Mouse (Mus musculus) midbrain, embryonic 12.5 days (tissue): ENCODE measurements around the gene Pik3r5. TPM values are rescaled to one million over a fixed set of nuclear protein-coding genes. Genes with fewer than 3 reads are reported as not detected.

Experiments
- ATAC-seq: fragments of 200-750 bp; cut with Nextera tagmentation; 2 replicates; pipeline ENCODE4 v1.8.0; 2017; ENCODE audit warnings: low read depth, moderate TSS enrichment, moderate library complexity; ENCODE audit not compliant: low FRiP score
- H3K27ac ChIP-seq: fragments of 300-500 bp; sonication (generic); replicated peaks from 2 replicates; pipeline ENCODE4 v1.5.1; 2016; ENCODE audit warnings: mild to moderate bottlenecking
- H3K27me3 ChIP-seq: fragments of 300-500 bp; sonication (generic); 2 replicates; pipeline ENCODE4 v1.6.1; 2016; ENCODE audit warnings: mild to moderate bottlenecking
- H3K36me3 ChIP-seq: fragments of 300-500 bp; sonication (generic); 2 replicates; pipeline ENCODE4 v1.6.1; 2016
- H3K4me1 ChIP-seq: fragments of 300-500 bp; sonication (generic); 2 replicates; pipeline ENCODE4 v1.6.1; 2016
- H3K4me2 ChIP-seq: fragments of 300-500 bp; sonication (generic); replicated peaks from 2 replicates; pipeline ENCODE4 v1.6.1; 2016; ENCODE audit warnings: mild to moderate bottlenecking, moderate library complexity
- H3K4me3 ChIP-seq: fragments of 300-500 bp; sonication (generic); 2 replicates; pipeline ENCODE4 v1.5.1; 2016; ENCODE audit warnings: mild to moderate bottlenecking
- H3K9ac ChIP-seq: fragments of 300-500 bp; sonication (generic); replicated peaks from 2 replicates; pipeline ENCODE4 v1.6.1; 2016; ENCODE audit warnings: mild to moderate bottlenecking, moderate library complexity
- H3K9me3 ChIP-seq: fragments of 300-500 bp; sonication (generic); 2 replicates; pipeline ENCODE4 v1.6.1; 2016; ENCODE audit warnings: mild to moderate bottlenecking
- WGBS: fragments of 180-500 bp; shearing (Covaris S2); methylation state at CpG from one replicate; pipeline ENCODE4 v1.1.7; 2016; 5-methylcytosine and 5-hydroxymethylcytosine counted together
- polyA plus RNA-seq: library from polyadenylated mRNA; unstranded; fragments of >200 nt; fragmentation: Nextera tagmentation; extraction: Ambion mirVana; gene quantifications from 2 replicates; pipeline ENCODE4 v1.2.1, GENCODE M21; 2016

Gene Pik3r5
- polyA plus RNA-seq, 1 experiment from 2014 or later = 0.34 TPM

DNA sequence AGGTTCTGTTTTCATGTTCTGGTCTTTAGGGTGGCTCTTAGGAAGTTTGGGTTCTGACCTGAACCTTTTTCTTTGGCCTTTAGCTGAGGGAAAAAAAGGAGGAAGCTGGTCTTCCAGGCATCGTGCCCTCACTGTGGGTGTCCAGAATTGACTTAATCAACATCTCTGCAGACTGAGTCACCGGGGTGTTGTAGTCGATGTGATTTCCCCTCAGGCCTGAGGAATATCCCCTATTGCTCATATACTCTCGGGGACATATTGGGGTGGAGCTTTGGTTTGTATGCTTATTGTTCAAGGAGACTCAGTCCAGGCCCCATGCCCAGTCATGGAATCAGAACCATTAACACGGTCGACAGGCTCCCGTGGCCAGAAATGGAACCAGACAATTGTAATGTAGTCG is 26.2 kb downstream of the Pik3r5 start:
- ATAC-seq = no peak
- H3K4me1 ChIP-seq = no peaks in the 10 kb centered on the region
- no peaks in the 10 kb centered on the region for H3K9me3 ChIP-seq
- no peak overlapping the region for H3K4me2 ChIP-seq
- 81% methylated on average over 8 of the region's 8 CpGs for WGBS
- H3K27ac ChIP-seq = no peak overlapping the region
- no peak overlapping the region for H3K4me3 ChIP-seq
- H3K9ac ChIP-seq = no peak overlapping the region
- H3K36me3 ChIP-seq = no peaks in the 10 kb centered on the region
- H3K27me3 ChIP-seq = no peaks in the 10 kb centered on the region

DNA sequence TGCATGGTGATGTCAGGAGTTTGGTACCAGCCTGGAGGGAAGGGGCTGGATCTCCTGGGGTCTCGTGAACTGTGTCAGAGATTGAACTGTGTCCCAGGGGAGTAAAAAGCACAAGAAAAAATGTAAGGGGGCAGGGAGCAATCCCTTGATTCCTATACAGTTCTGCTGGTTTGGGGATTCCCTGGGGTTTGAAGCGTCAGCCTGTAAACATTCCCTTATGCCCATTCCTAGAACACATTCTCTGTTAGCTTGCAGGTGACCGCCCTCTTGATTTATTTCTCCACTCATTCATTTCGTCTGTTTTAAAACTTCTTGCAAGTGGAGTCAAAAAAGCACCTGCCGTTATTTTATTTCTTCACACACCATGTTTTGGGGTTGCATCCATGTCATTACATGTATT is 27.1 kb downstream of the Pik3r5 start:
- Histone ChIP-seq H3K36me3 (no peaks in the 10 kb centered on the region), H3K4me1 (no peaks in the 10 kb centered on the region), H3K9ac (no peak overlapping the region), H3K27me3 (no peaks in the 10 kb centered on the region), H3K27ac (no peak overlapping the region), H3K4me2 (no peak overlapping the region), H3K9me3 (no peaks in the 10 kb centered on the region), H3K4me3 (no peak overlapping the region)
- ATAC-seq = no peak
- 90% methylated on average over 5 of the region's 5 CpGs for WGBS

DNA sequence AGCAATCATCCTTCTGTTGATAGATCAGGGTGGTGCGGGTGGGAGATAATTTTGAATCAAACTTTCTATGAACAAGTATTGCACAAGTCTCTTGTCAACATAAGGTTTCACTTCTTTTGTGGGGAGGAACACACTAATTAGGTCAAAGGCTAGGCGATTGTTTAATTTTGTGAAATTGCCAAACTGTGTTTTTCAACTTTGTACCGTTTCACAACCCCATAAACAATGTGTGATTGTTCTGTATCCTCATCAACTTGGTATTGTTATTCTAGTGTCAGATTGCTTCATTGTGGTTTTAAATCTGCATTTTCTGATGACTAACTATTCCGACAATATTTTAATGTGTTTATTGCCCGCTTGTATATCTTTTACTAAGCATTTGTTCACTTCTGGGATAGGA is 27.6 kb downstream of the Pik3r5 start:
- no peaks in the 10 kb centered on the region for H3K36me3 ChIP-seq
- ATAC-seq = no peak
- H3K27me3 ChIP-seq = no peaks in the 10 kb centered on the region
- no peak overlapping the region for H3K27ac ChIP-seq
- H3K4me2 ChIP-seq = no peak overlapping the region
- 92% methylated on average over 5 of the region's 5 CpGs for WGBS
- H3K9me3 ChIP-seq = no peaks in the 10 kb centered on the region
- no peaks in the 10 kb centered on the region for H3K4me1 ChIP-seq
- H3K9ac ChIP-seq = no peak overlapping the region
- no peak overlapping the region for H3K4me3 ChIP-seq

DNA sequence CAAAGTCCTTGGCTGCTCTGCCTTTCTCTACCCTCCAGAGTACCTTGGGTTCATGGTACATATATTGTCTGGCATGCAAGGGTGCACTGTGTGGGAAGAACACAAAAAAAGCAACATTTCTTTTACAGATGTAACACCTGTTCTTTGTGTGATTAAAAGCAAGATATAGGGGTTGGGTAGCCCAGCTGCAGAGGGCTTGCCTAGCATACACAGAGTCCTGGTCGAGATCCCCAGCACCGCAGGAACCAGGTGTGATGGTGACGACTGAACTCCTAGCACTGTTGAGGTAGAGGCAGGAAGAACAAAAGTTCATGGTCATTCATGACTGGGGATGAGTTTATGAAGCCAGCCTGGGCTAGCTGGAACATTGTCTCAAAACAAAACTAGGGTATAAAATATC is 30.8 kb downstream of the Pik3r5 start:
- Histone ChIP-seq H3K4me3 (no peak overlapping the region), H3K9me3 (no peaks in the 10 kb centered on the region), H3K36me3 (no peaks in the 10 kb centered on the region), H3K4me1 (no peaks in the 10 kb centered on the region), H3K27me3 (no peaks in the 10 kb centered on the region), H3K27ac (no peak overlapping the region), H3K9ac (no peak overlapping the region), H3K4me2 (no peak overlapping the region)
- ATAC-seq = no peak
- WGBS = 86% methylated on average over 3 of the region's 3 CpGs

DNA sequence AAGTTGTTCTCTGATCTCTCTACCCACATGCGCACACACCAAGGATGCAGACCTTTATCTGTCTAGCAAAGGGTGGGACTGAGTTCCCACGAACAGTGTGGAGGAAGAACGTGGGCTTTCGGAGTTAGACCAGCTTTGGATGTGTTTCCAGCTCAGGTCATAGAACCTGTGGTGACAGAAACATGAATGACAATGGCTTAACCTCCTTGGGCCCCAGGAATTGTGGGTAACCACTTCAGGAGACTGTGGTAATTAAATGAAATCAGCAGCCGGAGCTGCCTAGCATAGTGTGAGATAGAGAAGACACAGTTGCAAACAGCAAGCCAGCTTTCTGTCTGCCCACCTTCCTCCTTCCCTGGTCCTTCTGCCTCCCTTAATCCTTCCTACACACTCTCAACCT is 32.3 kb downstream of the Pik3r5 start:
- ATAC-seq = no peak

DNA sequence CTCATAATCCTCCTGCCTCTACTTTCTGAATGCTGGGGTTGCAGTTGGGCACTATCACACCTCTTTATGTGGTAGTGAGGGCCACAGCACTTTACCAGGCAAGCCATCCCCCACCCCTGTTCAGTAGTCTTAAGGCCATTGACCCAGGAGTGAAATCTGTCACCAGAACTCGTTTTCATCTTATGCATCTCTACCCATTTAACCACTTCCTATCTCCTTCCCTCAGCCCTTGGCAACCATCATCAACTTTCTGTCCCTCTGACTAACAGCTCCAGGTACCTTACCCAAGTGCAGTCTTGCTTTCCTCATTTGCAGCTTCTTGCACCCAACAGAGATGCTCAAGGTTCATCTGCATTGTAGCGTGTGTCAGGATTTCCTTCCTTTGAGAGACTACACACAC is 33.2 kb downstream of the Pik3r5 start:
- WGBS = 77% methylated on average over 2 of the region's 2 CpGs
- no peaks in the 10 kb centered on the region for H3K4me1 ChIP-seq
- H3K4me2 ChIP-seq = no peak overlapping the region
- no peaks in the 10 kb centered on the region for H3K9me3 ChIP-seq
- H3K27ac ChIP-seq = no peak overlapping the region
- H3K27me3 ChIP-seq = no peaks in the 10 kb centered on the region
- no peaks in the 10 kb centered on the region for H3K36me3 ChIP-seq
- no peak overlapping the region for H3K4me3 ChIP-seq
- ATAC-seq = no peak
- H3K9ac ChIP-seq = no peak overlapping the region

More for the DNA sequence above, 32.3 kb downstream of the Pik3r5 start:
- Histone ChIP-seq H3K27me3 (no peaks in the 10 kb centered on the region), H3K27ac (no peak overlapping the region), H3K4me2 (no peak overlapping the region), H3K4me3 (no peak overlapping the region), H3K4me1 (no peaks in the 10 kb centered on the region), H3K9me3 (no peaks in the 10 kb centered on the region), H3K36me3 (no peaks in the 10 kb centered on the region), H3K9ac (no peak overlapping the region)
- 82% methylated on average over 5 of the region's 5 CpGs for WGBS

DNA sequence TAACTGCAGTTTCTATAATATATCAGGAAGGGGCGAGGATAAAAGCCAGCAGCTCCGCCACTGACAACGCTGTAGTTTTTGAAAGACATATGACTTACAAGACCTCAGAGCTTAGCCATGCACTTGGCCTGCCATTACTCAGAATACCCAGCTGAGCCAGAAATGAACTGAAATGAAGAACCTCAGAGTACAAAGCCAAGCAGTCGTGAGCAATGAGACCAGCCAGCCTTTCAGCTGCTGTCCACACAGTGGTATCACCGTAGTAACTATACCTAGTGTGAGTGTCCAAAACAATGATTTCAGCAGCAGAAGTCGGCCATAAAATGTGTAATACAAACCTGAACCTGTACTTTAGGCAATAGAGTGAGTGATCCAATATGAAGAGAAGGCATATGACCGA is 35.5 kb downstream of the Pik3r5 start:
- Histone ChIP-seq H3K9ac (no peak overlapping the region), H3K36me3 (no peaks in the 10 kb centered on the region), H3K4me1 (no peaks in the 10 kb centered on the region), H3K27ac (no peak overlapping the region), H3K9me3 (no peaks in the 10 kb centered on the region), H3K4me3 (no peak overlapping the region), H3K27me3 (no peaks in the 10 kb centered on the region), H3K4me2 (no peak overlapping the region)
- WGBS = 88% methylated on average over 7 of the region's 7 CpGs
- ATAC-seq = no peak

DNA sequence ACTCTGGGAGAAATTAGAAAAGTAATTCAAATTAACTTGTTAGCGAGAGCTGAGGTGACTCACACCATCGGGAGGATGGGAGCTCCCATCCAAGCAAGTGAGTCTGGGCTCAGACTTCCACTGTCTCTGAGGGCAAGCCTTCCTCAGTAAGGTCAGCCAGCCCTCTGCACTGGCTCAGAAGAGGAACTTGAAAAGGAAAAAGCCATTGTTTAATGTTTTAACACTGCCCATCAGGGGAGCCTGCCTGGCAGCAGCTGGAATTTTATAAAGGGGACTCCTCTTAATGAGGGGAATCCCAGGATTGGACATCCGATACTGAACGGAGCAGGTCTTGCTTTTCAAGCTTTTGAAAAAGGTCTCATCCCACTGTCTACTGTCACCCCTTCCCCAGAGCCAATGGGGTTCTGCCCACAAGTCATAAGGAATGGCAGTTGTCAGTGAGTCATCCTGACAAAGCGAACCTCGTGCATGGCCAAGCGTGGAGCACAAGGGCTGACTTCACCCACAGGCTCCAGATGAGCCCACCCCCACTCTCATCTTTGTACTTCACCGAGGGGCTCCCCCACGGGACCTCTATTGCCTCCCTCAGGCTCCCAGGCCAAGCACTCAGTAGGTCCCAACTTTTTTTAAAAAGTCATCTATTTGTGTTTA is 36.2 kb downstream of the Pik3r5 start:
- H3K4me1 ChIP-seq = no peaks in the 10 kb centered on the region
- no peaks in the 10 kb centered on the region for H3K27me3 ChIP-seq
- no peak overlapping the region for H3K4me2 ChIP-seq
- WGBS = 66% methylated on average over 9 of the region's 9 CpGs
- no peak overlapping the region for H3K9ac ChIP-seq
- no peak for ATAC-seq
- H3K9me3 ChIP-seq = no peaks in the 10 kb centered on the region
- H3K36me3 ChIP-seq = no peaks in the 10 kb centered on the region
- no peak overlapping the region for H3K4me3 ChIP-seq
- H3K27ac ChIP-seq = no peak overlapping the region

DNA sequence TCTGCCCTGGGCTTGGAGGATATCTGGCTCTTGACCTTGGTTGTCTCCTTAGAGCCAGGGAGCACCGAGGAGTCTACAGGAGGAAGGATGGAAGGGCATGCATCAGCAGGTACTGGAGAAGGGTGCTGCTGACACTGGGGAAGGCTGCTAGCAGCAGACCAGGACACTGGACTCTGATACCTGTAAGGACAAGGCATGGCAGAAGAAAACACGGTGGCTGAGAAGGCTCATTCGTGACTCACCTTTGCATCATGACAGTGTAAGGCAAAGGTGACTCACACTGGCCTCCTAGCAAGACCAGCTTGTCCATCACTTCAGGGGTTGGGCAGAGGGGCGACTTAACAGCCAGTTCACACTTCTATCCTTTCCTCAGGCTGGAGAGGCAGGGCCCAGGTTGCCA is 37.0 kb downstream of the Pik3r5 start:
- Histone ChIP-seq H3K27ac (no peak overlapping the region), H3K4me2 (no peak overlapping the region)
- 90% methylated on average over 4 of the region's 4 CpGs for WGBS

DNA sequence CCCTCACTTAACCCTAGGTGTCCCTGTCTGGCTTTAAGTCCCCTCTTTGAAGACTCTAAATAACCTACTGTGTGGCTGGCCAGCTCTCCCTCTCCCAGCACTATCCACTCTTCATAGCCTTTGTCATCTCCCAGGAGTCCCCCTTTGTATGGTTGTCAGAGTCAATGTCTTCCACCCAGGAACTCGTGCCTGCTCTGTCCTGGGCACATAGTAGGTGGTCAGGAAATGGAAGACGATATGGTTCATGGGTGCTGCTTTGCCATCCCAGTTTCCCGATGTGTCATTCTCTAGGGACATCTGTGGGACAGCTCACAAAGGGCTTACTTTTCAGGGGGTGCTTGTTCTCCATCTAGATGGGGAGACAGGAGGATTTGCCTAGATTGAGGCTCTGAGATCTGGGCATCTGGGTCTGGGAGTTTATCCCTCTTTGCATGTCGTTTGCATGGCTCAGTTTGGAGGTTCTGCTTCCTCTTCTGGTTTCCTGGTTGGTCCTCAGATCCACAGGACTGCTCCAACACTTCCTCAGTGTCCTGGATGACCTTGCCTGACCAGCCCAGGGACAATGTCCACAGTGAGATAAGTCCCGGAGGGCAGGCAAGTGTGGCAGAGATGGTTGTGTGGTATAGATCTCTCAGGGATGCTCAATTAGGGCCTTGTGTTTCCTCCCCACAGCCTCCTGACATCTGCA is 40.4 kb downstream of the Pik3r5 start:
- Histone ChIP-seq H3K9ac (no peak overlapping the region), H3K27me3 (no peaks in the 10 kb centered on the region), H3K4me1 (no peaks in the 10 kb centered on the region), H3K4me3 (no peak overlapping the region), H3K4me2 (no peak overlapping the region), H3K9me3 (no peaks in the 10 kb centered on the region), H3K36me3 (no peaks in the 10 kb centered on the region), H3K27ac (no peak overlapping the region)
- ATAC-seq = no peak
- WGBS = 81% methylated on average over 5 of the region's 5 CpGs

More for the DNA sequence above, 37.0 kb downstream of the Pik3r5 start:
- no peak for ATAC-seq
- Histone ChIP-seq H3K27me3 (no peaks in the 10 kb centered on the region), H3K9me3 (no peaks in the 10 kb centered on the region), H3K4me3 (no peak overlapping the region), H3K4me1 (no peaks in the 10 kb centered on the region), H3K9ac (no peak overlapping the region), H3K36me3 (no peaks in the 10 kb centered on the region)

DNA sequence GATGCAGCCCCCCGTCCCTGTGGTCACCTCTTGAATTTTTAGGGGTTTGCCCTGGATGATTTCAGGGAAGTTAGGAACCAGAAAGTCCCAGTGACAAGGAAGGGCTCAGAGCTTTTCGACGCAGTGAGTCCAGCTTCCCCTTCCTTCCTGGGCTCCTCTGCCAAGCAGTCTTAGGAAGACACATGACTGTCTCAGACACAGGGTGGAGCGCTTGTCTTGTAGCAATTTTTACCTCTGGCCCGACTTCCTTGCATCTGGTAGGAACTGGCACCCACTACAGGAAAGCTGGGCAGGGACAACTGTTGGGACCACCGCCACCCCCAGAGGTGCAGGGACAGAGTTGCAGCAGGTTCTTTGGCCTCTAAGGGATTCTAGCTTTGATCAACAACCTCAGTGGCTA is 42.7 kb downstream of the Pik3r5 start:
- Histone ChIP-seq H3K9me3 (no peaks in the 10 kb centered on the region), H3K36me3 (no peaks in the 10 kb centered on the region), H3K27ac (no peak overlapping the region), H3K4me1 (no peaks in the 10 kb centered on the region), H3K4me3 (no peak overlapping the region), H3K9ac (no peak overlapping the region), H3K4me2 (no peak overlapping the region), H3K27me3 (no peaks in the 10 kb centered on the region)
- ATAC-seq = no peak
- WGBS = 83% methylated on average over 6 of the region's 6 CpGs

DNA sequence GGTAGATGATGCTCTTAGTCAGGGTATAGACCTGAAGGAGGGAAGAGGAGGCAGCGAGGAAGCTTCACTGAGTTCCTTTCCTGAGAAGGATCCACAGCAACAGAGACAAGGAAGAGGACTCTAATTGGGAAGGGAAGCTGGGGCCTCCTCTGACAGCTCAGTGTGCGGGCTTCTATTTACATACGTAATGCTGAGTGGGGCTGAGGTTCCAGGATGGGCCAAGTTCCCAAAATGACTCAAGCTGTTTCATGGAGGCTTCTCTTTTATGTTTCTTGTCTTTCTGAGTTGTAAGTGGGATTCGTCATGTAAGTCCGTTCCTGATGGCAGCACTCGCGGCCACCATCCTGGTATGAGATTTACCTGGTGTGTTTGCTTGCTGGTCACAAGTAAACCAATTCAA is 43.8 kb downstream of the Pik3r5 start:
- no peaks in the 10 kb centered on the region for H3K9me3 ChIP-seq
- H3K4me3 ChIP-seq = no peak overlapping the region
- H3K27me3 ChIP-seq = no peaks in the 10 kb centered on the region
- H3K27ac ChIP-seq = no peak overlapping the region
- H3K36me3 ChIP-seq = no peaks in the 10 kb centered on the region
- H3K4me2 ChIP-seq = no peak overlapping the region
- 88% methylated on average over 7 of the region's 7 CpGs for WGBS
- H3K9ac ChIP-seq = no peak overlapping the region
- H3K4me1 ChIP-seq = no peaks in the 10 kb centered on the region
- ATAC-seq = no peak

DNA sequence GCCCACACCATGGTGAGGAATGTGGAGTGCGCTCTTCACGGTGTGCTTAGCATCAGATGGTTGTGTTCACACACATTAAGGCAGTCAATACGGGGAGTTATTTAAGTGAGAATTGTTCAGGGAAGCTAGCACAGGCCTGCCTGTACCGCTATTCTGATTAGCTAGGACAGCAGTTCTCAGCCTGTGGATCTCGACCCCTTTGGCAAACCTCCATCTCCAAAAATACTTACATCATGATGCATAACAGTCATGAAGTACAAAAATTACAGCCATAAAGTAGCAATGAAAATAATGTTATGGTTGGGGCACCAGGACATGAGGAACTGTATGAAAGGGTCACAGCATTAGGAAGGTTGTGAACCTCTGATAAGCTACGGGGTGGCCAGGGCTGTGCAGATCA is 45.7 kb downstream of the Pik3r5 start:
- WGBS = 90% methylated on average over 6 of the region's 6 CpGs
- Histone ChIP-seq H3K27ac (no peak overlapping the region), H3K4me3 (no peak overlapping the region), H3K9me3 (no peaks in the 10 kb centered on the region), H3K27me3 (no peaks in the 10 kb centered on the region), H3K36me3 (no peaks in the 10 kb centered on the region), H3K4me2 (no peak overlapping the region), H3K4me1 (no peaks in the 10 kb centered on the region), H3K9ac (no peak overlapping the region)
- ATAC-seq = no peak
